Mouse (Mus musculus): ENCODE results near the gene Rbfox3.

The Rbfox3 gene

GRCm38 (mm10) chr11:118729373-118729772 is 182.0 kb downstream of the Rbfox3 start:
- DNase-seq (ENCODE audit: low spot score in 2 of 2): peak in 1 of 2 experiments; percentile 64

DNA sequence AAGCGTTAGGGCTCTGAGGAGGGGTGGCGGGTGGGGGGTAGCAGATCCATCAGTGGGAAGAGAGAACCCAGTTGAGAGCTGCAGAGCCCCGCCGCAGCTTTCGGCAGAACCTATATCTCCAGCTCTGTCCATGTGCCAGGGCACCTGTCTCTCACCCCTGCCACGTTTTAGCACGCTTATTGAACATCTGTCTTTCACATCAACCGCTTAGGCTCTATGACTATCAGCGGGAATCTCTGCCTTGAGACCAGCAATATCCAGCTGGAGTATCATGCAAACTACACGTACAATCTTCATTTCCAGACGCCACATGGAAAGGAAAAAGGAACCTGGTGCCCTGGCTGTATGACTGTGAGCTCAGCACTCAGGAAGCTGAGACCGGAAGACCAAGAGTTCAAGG is 182.6 kb downstream of the Rbfox3 start:
- DNase-seq (ENCODE audit: low spot score in 2 of 2): no peak

DNA sequence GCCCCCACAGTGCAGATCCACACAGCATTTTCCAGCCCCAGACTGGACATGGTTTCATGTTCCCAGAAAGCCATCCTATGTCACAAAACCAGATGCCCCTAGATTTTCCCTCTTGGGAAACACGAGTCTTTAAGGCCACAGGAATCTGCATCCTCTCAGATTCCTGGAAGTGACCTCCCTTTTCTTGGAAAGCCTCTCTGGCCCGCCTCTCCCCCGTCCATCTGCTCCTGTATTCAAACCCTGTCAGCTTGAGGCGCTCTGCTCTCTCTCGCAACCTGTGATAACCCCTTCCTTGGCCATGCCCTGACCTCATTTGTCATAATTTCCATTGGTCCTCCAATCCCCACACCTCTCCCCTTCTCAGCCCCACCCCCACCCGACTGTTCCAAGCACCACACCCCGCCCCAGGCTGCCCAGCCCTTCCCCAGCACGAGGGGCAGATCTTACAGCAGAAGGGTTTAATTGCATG is 183.3 kb downstream of the Rbfox3 start:
- peak in 1 of 2 experiments; percentile 16 for DNase-seq (ENCODE audit: low spot score in 2 of 2)

DNA sequence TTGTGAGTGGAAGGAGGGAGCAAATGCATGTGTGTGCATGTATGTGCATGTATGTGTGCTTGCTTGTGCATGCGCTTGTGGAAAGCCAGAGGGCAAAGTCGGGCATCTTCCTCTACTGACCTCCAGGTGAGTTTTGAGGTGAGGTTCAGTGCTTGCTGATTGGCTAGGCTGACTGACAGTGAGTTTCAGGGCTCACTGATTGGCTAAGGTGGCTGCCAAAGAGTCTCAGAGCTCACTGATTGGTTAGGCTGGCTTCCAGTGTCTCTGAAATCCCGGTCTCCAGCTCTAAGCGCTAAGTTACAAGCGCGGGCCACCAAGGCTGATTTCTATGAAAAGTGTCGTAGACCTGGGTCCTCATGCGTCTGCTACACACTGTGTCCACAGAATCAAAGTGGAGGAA is 185.0 kb downstream of the Rbfox3 start:
- DNase-seq (ENCODE audit: low spot score in 2 of 2): no peak

- DNase-seq (ENCODE audit: low spot score in 2 of 2): no peak
Measured at GRCm38 (mm10) chr11:118724423-118724822, 187.0 kb downstream of the Rbfox3 start.

DNA sequence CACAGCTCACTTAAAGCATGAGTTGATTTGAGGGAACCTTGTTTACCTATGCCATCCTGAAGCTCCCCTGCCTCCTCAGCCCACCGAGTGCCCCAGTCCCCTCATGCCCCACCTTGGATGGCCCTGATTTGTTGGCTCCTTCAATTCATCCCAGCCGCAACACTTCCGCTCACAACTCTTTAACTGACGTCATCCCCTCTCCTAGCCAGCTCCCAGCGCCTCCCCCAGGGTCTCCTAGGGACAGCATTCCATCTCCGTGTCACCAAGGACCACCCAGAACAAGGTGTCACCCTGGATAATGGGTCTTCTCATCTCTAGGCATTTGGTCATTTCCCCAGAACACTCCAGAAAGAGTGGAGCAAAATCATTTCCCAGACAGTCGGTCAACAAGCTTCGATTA is 188.2 kb downstream of the Rbfox3 start:
- no peak for DNase-seq (ENCODE audit: low spot score in 2 of 2)

DNA sequence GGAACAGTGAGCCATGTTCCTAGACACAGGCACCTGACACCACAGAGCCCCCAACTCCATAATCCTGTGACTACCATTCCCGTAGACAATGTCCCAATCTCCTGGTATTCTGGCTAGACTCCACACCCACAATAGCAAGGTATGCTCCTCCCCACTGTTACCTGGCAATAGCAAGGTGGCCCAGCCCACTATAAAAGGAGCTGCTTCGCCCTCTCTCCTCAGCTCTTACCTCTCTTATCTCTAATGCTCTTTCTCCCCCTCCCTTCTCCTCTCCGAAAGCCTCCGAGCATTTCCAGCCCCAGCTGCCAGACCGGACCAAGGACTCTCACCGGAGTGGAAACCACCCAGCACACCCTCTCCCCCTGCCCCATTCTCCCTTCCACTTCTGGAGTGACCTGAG is 189.5 kb downstream of the Rbfox3 start:
- DNase-seq (ENCODE audit: low spot score in 2 of 2): no peak

DNA sequence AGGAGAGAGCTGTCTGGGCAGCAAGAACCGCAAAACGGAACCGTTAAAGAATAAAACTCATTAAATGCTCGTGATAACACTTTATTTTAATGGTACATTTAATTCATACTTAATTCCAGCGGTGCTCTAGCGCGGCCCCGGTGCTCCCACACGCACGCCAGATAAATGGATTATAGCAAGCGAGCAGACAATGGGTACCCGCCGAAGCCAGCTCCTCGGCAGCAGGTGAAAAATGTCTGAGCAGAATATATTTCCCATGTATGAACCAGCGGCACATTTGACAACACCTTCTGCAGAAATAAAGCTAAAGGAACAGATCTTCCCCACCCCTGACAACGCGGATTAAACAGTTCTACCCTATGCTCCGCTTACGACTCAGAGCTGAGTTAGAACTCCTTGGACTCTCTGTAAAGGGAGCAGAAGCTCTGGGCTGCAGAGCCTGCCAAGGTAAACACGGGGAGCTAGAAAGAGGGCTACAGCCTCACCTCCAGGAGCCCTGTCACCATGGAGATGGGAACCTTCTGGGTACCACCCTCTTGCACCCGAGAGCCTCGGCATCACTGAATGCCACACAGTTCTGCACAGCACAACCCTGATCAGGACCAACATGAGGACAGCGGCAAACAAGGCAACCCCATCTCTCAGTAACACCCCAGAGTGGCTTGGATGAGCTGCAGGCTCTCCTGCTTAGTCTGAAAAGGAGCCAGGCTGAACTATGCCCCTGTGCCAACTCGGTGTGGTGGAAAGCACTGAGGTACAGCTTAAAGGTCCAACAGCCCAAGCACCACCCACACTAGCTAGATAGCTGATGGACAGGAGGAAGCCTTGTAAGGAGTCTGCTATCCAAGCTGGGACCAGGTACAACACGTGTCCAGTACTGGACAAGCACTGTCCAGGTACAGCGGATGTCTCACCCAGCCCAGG is 196.5 kb downstream of the Rbfox3 start:
- DNase-seq (ENCODE audit: low spot score in 2 of 2): no peak

- no peak for DNase-seq (ENCODE audit: low spot score in 2 of 2)
Measured at GRCm38 (mm10) chr11:118712761-118713160, 198.6 kb downstream of the Rbfox3 start.

GRCm38 (mm10) chr11:118712058-118712457 is 199.3 kb downstream of the Rbfox3 start:
- no peak for DNase-seq (ENCODE audit: low spot score in 2 of 2)

DNA sequence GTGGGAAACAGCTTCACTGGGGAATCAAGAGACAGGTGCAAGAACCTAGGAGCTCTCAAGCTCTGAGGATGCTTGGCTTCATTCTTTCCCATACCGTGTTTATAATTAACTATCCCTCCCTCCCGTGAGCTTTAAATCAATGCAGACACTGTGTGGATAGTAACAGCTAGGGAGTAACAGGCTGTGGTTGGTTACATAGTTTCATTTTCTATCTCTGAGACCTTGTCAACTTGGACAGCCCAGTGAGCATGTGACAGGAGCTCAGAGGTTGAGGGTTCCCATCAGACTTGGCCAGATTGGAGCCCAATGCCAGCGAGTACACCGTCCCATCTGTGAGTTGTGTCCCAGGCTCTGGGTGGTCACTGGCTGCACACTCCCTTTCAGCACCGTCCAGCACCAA is 201.4 kb downstream of the Rbfox3 start:
- DNase-seq (ENCODE audit: low spot score in 2 of 2): no peak

DNA sequence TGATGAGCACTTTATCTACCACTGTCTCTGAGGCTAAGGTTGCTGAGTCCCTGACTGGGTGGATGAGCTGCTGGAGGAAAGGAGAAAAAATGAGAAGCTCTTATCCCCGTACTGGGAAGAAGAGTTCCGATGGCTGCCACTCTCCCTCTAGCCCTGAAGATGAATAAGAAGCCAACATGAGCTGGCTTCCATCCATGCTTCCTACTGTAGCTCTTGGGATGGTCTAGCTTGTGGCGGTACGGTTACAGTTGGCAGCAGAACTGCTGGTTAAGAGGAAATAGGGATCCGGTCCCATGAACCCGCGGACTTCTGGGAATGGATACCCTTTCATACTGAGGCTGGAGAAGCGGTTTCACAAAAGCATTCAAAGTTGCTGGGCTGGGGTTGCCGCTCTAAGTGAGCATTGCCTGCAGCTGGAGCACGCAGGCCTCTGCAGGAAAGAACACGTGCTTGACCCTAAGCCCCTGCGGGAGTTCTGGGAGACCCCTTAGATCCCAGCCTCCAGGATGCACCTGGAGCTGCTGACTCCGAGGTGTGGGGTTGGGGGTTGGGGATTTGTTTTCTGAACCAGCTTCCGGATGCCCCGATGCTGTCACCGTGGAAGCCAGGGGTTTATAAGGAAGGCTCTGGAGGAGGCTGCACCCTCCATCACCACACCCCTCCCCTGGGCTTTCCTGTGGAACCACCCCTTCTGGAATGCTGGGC is 215.0 kb downstream of the Rbfox3 start:
- DNase-seq (ENCODE audit: low spot score in 2 of 2): no peak

- DNase-seq (ENCODE audit: low spot score in 2 of 2): no peak
Measured at GRCm38 (mm10) chr11:118693276-118693675, 218.1 kb downstream of the Rbfox3 start.

GRCm38 (mm10) chr11:118690262-118690661 is 221.1 kb downstream of the Rbfox3 start:
- no peak for DNase-seq (ENCODE audit: low spot score in 2 of 2)

- no peak for DNase-seq (ENCODE audit: low spot score in 2 of 2)
Measured at GRCm38 (mm10) chr11:118685397-118685796, 226.0 kb downstream of the Rbfox3 start.

- DNase-seq (ENCODE audit: low spot score in 2 of 2): no peak
Measured at GRCm38 (mm10) chr11:118684665-118685064, 226.7 kb downstream of the Rbfox3 start.

GRCm38 (mm10) chr11:118680699-118681098 is 230.7 kb downstream of the Rbfox3 start:
- DNase-seq (ENCODE audit: low spot score in 2 of 2): no peak

- no peak for DNase-seq (ENCODE audit: low spot score in 2 of 2)
Measured at GRCm38 (mm10) chr11:118679736-118680410, 231.5 kb downstream of the Rbfox3 start.

DNA sequence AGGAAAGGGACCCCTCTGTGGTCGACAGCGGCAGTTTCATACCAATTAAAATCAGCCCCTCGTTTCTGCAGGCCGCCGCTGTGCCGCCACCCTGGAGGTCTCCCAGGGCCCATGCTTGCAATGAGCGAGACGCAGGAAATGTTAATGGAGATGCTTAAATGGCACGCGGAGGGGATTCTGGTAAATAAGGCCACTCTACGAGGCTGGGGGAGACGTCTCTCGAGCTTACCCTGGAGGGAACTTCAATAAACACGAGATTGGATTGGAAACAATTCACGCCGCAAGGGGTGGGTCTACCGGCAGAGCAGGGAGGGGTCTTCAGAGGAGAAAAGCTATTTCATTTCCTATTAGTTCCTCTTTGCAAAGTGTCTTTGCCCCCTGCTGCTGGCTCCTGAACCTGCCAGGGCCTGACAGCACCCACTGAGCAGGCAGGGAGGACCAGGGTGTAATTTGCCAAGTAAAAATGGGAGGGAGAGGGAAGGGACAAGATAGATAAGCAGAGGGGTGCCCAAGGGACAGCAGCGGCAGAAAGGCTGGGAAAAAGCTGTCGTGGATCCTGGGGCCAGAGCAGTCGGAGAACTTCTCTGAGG is 232.8 kb downstream of the Rbfox3 start:
- no peak for DNase-seq (ENCODE audit: low spot score in 2 of 2)

DNA sequence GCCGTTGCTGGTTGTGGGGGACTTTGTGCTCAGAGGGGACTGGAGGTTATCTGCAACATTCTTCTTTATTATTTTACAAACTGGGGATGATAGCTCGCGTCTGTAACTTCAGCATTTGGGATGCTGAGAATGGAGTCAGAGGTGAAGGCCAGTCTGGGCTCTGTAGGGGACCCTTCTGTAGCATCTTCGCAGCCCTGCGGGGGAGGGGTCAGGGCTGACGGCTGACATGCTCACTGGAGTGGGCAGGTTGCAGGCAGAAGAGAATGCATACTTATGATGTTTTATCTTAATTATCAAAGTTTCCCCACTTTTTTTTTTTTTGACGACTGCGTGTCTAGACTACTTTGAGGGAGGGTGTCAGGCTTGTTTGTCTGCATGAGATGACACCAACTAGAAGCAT is 234.1 kb downstream of the Rbfox3 start:
- no peak for DNase-seq (ENCODE audit: low spot score in 2 of 2)

DNA sequence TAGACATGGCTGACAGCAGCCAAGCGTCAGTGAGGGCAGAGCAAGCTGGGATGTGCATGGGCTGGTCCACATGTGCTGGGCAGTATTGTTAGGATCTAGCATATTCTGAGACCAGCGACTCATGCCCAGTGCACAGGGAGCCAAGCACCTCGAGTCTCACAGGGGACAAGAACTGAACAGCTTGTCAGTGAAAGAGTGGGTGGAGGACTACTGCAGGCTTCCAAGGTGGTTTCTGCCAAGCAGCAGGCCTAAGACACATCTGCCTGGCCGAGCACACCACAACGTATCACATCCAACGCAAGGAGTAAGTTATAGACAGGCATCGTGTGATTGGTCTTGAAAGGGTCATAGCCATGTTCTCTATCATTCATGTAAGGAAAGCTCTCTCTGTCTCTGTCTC is 235.0 kb downstream of the Rbfox3 start:
- DNase-seq (ENCODE audit: low spot score in 2 of 2): no peak

DNA sequence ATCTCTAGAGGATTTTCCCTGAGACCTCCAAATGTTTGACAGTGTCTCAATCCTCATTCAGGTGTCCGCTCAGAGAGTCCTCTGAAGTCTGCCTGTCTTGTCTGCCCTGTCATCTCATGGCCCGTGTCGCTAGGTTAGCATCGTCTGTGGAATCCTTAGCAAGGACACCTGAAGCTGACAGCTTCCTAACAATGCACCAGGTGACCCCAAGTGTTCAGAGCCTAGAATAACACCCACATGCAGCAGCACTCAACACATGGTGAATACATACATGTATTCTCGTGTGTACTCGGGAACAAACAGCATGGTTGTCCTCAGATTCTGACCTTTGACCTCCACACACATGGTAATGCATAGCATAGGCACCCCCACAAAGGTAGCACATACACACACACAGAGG is 239.4 kb downstream of the Rbfox3 start:
- DNase-seq (ENCODE audit: low spot score in 2 of 2): no peak
